Mouse (Mus musculus) skeletal muscle tissue, postnatal 0 days (tissue): ENCODE measurements around the gene Lrrc26. TPM values are rescaled to one million over a fixed set of nuclear protein-coding genes. Genes with fewer than 3 reads are reported as not detected.

Experiments used
- polyA plus RNA-seq: library from polyadenylated mRNA; unstranded; fragments of >200 nt; fragmentation: Nextera tagmentation; extraction: Ambion mirVana; gene quantifications from 2 replicates; pipeline ENCODE4 v1.2.1, GENCODE M21; 2015

Gene Lrrc26
- polyA plus RNA-seq: 0.12 and 0.15 TPM in 2 replicates

GRCm38 (mm10) chr2:25289651-25290050 lies at the start of gene Lrrc26:
Lrrc26 (plus strand) TSS chr2:25289915.

GRCm38 (mm10) chr2:25242101-25242506 lies 47.6 kb upstream of the Lrrc26 start, which contains the start of the genes Rnf208 and Cysrt1:
Rnf208 (plus strand) TSS chr2:25242255.
Cysrt1 (minus strand) TSS chr2:25242452.

GRCm38 (mm10) chr2:25246183-25247072 lies 43.3 kb upstream of the Lrrc26 start, which contains the start of gene AL732309.1:
AL732309.1 (minus strand) TSS chr2:25246863.

GRCm38 (mm10) chr2:25255284-25255779 lies 34.4 kb upstream of the Lrrc26 start, which contains the start of gene Tmem203:
Tmem203 (plus strand) TSS chr2:25255439.

GRCm38 (mm10) chr2:25262291-25262767 lies 27.4 kb upstream of the Lrrc26 start, which contains the start of gene Tprn:
Tprn (plus strand) TSS chr2:25262618.

GRCm38 (mm10) chr2:25271827-25272511 lies 17.7 kb upstream of the Lrrc26 start, which contains the start of the genes Ssna1 and Anapc2:
Ssna1 (minus strand) TSS chr2:25272438.
Anapc2 (plus strand) TSS chr2:25272478.

GRCm38 (mm10) chr2:25287927-25288649 lies 1.6 kb upstream of the Lrrc26 start, which contains the start of gene Tmem210:
Tmem210 (plus strand) TSS chr2:25288145.

GRCm38 (mm10) chr2:25318971-25319773 lies 29.5 kb downstream of the Lrrc26 start, which contains the start of gene Grin1:
Grin1 (minus strand) TSS chr2:25319187.

GRCm38 (mm10) chr2:25332286-25333160 lies 42.8 kb downstream of the Lrrc26 start, which contains the start of gene Man1b1:
Man1b1 (plus strand) TSS chr2:25332338.

Other genes with a start within 250 kb of the Lrrc26 start
- 33.9 and 34.8 TPM in 2 replicates for gene Nsmf, start 235.6 kb upstream of the Lrrc26 start, polyA plus RNA-seq
- gene Entpd8, start 209.6 kb upstream of the Lrrc26 start, polyA plus RNA-seq: not detected in 2 replicates
- 0.17 TPM in 1 of 2 replicates, not detected in the other for gene Noxa1, start 194.8 kb upstream of the Lrrc26 start, polyA plus RNA-seq
- 9.5 and 13.8 TPM in 2 replicates for gene Nrarp, start 109.2 kb upstream of the Lrrc26 start, polyA plus RNA-seq
- 2.5 and 3.6 TPM in 2 replicates for gene Tor4a, start 93.0 kb upstream of the Lrrc26 start, polyA plus RNA-seq
- gene Nelfb, start 78.4 kb upstream of the Lrrc26 start, polyA plus RNA-seq: 42.2 and 43.2 TPM in 2 replicates
- gene Stpg3, start 75.3 kb upstream of the Lrrc26 start, polyA plus RNA-seq: not detected in 2 replicates
- gene Fam166a, start 71.2 kb upstream of the Lrrc26 start, polyA plus RNA-seq: 0.19 TPM in 1 of 2 replicates, not detected in the other
- 141 and 191 TPM in 2 replicates for gene Tubb4b, start 65.2 kb upstream of the Lrrc26 start, polyA plus RNA-seq
- gene Slc34a3, start 55.6 kb upstream of the Lrrc26 start, polyA plus RNA-seq: not detected in 2 replicates
- gene Rnf224, start 53.1 kb upstream of the Lrrc26 start, polyA plus RNA-seq: not detected in 2 replicates
- gene Rnf208, start 47.7 kb upstream of the Lrrc26 start, polyA plus RNA-seq: 0.50 and 1.5 TPM in 2 replicates
- gene Cysrt1, start 47.5 kb upstream of the Lrrc26 start, polyA plus RNA-seq: 8.6 TPM in 1 of 2 replicates, not detected in the other
- gene AL732309.1, start 43.1 kb upstream of the Lrrc26 start, polyA plus RNA-seq: 1.2 and 2.0 TPM in 2 replicates
- gene Tmem203, start 34.5 kb upstream of the Lrrc26 start, polyA plus RNA-seq: 27.2 and 29.6 TPM in 2 replicates
- 3.0 and 3.9 TPM in 2 replicates for gene Tprn, start 27.3 kb upstream of the Lrrc26 start, polyA plus RNA-seq
- gene Ssna1, start 17.5 kb upstream of the Lrrc26 start, polyA plus RNA-seq: 102 and 122 TPM in 2 replicates
- gene Anapc2, start 17.4 kb upstream of the Lrrc26 start, polyA plus RNA-seq: 51.7 and 54.8 TPM in 2 replicates
- gene Tmem210, start 1.8 kb upstream of the Lrrc26 start, polyA plus RNA-seq: not detected in 2 replicates
- not detected in 2 replicates for gene Grin1, start 29.3 kb downstream of the Lrrc26 start, polyA plus RNA-seq
- 29.6 and 33.0 TPM in 2 replicates for gene Man1b1, start 42.4 kb downstream of the Lrrc26 start, polyA plus RNA-seq
- gene Dpp7, start 66.4 kb downstream of the Lrrc26 start, polyA plus RNA-seq: 8.7 and 10.9 TPM in 2 replicates
- 12.4 and 16.8 TPM in 2 replicates for gene Uap1l1, start 75.8 kb downstream of the Lrrc26 start, polyA plus RNA-seq
- 5.8 and 6.4 TPM in 2 replicates for gene Sapcd2, start 82.4 kb downstream of the Lrrc26 start, polyA plus RNA-seq
- gene Entpd2, start 106.0 kb downstream of the Lrrc26 start, polyA plus RNA-seq: 30.8 and 32.7 TPM in 2 replicates
- gene Npdc1, start 109.4 kb downstream of the Lrrc26 start, polyA plus RNA-seq: 19.3 and 28.5 TPM in 2 replicates
- 0.06 TPM in 1 of 2 replicates, not detected in the other for gene Fut7, start 133.4 kb downstream of the Lrrc26 start, polyA plus RNA-seq
- gene Abca2, start 138.8 kb downstream of the Lrrc26 start, polyA plus RNA-seq: 1.2 and 1.6 TPM in 2 replicates
- 1.0 and 6.2 TPM in 2 replicates for gene Clic3, start 166.9 kb downstream of the Lrrc26 start, polyA plus RNA-seq
- gene Paxx, start 171.2 kb downstream of the Lrrc26 start, polyA plus RNA-seq: 56.6 and 62.1 TPM in 2 replicates
- gene Ptgds, start 180.1 kb downstream of the Lrrc26 start, polyA plus RNA-seq: 11.8 and 13.3 TPM in 2 replicates
- gene Lcn12, start 204.0 kb downstream of the Lrrc26 start, polyA plus RNA-seq: not detected in 2 replicates
- gene Fbxw5, start 210.8 kb downstream of the Lrrc26 start, polyA plus RNA-seq: 56.1 and 56.8 TPM in 2 replicates
- gene C8g, start 211.8 kb downstream of the Lrrc26 start, polyA plus RNA-seq: 2.9 and 4.1 TPM in 2 replicates